Mouse (Mus musculus) megakaryocyte, embryonic 14.5 days (primary cell): ENCODE data around the gene Srgap2. TPM values are rescaled to one million over a fixed set of nuclear protein-coding genes. Genes with fewer than 3 reads are reported as not detected.

Experiments used
- H3K27me3 ChIP-seq: replicated peaks from 2 replicates; pipeline ENCODE3; 2012; ENCODE audit warnings: inconsistent platforms
- H3K36me3 ChIP-seq: replicated peaks from 2 replicates; pipeline ENCODE3; 2012; ENCODE audit warnings: low read length, inconsistent platforms, mixed read lengths
- H3K4me1 ChIP-seq: 2 replicates; pipeline ENCODE4 v1.6.1; 2012; ENCODE audit warnings: inconsistent platforms
- H3K4me3 ChIP-seq: replicated peaks from 2 replicates; pipeline ENCODE3; 2012; ENCODE audit warnings: moderate library complexity, mild to moderate bottlenecking, inconsistent platforms
- H3K9me3 ChIP-seq: 2 replicates; pipeline ENCODE4 v1.6.1; 2012; ENCODE audit warnings: inconsistent platforms
- FLI1 ChIP-seq: IDR thresholded peaks from 2 replicates; pipeline ENCODE4 v1.6.1; 2012; ENCODE audit warnings: low read length, inconsistent platforms, mixed read lengths
- GATA1 ChIP-seq: IDR thresholded peaks from 3 replicates; pipeline ENCODE4 v1.6.1; 2012; ENCODE audit warnings: mixed read lengths, low read length, inconsistent platforms, borderline replicate concordance
- polyA plus RNA-seq: library from polyadenylated mRNA; stranded (reverse); fragments of >175 nt; gene quantifications from 2 replicates; pipeline ENCODE4 v1.2.3, GENCODE M21; 2012; ENCODE audit warnings: low replicate concordance; ENCODE audit not compliant: insufficient read depth

The Srgap2 gene
- polyA plus RNA-seq, 1 experiment: 12.2 TPM

DNA sequence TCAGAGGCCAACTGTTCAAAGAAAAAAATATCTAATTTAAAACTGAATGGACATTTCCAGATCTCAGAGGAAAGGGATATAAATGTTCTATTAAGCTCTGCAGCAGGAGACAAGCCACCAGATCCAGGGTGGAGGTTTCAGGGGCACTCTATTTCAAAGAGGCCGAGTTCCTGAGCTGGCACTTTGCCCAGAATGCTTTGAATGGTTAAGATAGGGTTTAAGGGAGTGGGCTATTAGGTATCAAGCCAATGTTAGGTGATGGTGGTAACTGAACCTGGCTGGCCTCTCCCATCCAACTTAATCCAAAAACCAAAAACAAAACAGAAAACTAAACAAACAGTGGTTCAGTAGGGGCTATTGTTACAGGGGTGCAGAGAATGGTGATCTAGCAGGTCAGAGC is 146.9 kb downstream of the Srgap2 start:
- H3K4me1 ChIP-seq: peaks cover 72% of the 10 kb centered on the region
- H3K4me3 ChIP-seq: no peak overlapping the region
- TF ChIP-seq GATA1 (no peak), FLI1 (no peak)
- peaks cover 16% of the 10 kb centered on the region for H3K36me3 ChIP-seq
- H3K27me3 ChIP-seq: no peaks in the 10 kb centered on the region
- H3K9me3 ChIP-seq: no peaks in the 10 kb centered on the region

- H3K27me3 ChIP-seq: no peaks in the 10 kb centered on the region
- H3K4me3 ChIP-seq: peak overlapping the region; percentile 89
- peaks cover 60% of the 10 kb centered on the region for H3K4me1 ChIP-seq
- TF ChIP-seq FLI1 (no peak), GATA1 (no peak)
- H3K9me3 ChIP-seq: no peaks in the 10 kb centered on the region
- H3K36me3 ChIP-seq: peaks cover 16% of the 10 kb centered on the region
Measured at GRCm38 (mm10) chr1:131378914-131379474, 148.2 kb downstream of the Srgap2 start.

DNA sequence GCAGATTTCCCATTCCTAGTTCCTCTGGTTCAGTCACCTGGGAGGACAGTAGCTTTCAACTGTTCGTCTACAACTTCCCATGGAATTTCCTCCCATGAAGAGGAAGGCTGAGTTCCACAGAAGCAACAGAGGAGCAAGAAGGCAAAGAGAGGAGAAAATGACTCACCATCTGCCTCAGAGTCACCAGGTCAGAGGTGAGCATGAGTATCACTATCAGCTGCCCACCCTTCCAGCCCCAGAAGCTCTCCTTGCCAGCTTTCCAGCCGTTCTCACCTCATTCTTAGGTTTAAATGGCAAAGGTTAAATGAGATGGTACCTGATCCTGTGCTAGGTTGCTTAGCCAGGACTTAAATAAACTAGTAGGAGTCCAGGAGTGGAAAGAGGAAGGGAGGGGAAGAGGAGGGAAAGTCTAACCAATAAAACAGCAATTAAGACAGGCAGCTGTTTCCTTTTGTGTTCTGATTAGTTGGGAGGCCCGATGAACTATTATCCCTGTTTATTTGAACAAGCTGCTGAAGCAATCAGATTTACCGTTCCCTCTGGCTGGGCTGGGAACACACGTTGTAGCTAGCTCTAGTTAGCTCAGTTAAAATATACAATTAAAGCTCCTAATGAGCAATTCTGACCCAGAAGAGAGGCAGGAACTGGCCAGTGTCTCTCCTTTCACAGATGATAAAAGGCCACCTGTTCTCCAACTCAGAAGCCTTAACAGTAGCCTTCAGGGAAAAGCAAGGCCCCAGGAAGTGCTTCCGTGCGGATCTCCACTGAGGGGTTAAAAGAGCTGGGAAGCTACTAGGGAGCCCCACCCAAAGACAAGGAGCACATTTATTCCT is 148.9 kb downstream of the Srgap2 start:
- no peaks in the 10 kb centered on the region for H3K9me3 ChIP-seq
- TF ChIP-seq FLI1: no peak
- no peak for TF ChIP-seq GATA1
- no peaks in the 10 kb centered on the region for H3K27me3 ChIP-seq
- H3K36me3 ChIP-seq: peaks cover 16% of the 10 kb centered on the region
- H3K4me1 ChIP-seq: peaks cover 56% of the 10 kb centered on the region
- H3K4me3 ChIP-seq: peak overlapping the region; percentile 51

- Histone ChIP-seq H3K9me3 (no peaks in the 10 kb centered on the region), H3K36me3 (peaks cover 34% of the 10 kb centered on the region), H3K4me3 (no peak overlapping the region), H3K27me3 (no peaks in the 10 kb centered on the region), H3K4me1 (peaks cover 65% of the 10 kb centered on the region)
- TF ChIP-seq FLI1 (no peak), GATA1 (no peak)
Measured at GRCm38 (mm10) chr1:131365832-131366231, 161.3 kb downstream of the Srgap2 start.

GRCm38 (mm10) chr1:131364432-131364831 is 162.7 kb downstream of the Srgap2 start:
- H3K4me1 ChIP-seq: peaks cover 79% of the 10 kb centered on the region
- H3K4me3 ChIP-seq: no peak overlapping the region
- H3K36me3 ChIP-seq: peaks cover 42% of the 10 kb centered on the region
- no peaks in the 10 kb centered on the region for H3K9me3 ChIP-seq
- TF ChIP-seq FLI1 (no peak), GATA1 (no peak)
- no peaks in the 10 kb centered on the region for H3K27me3 ChIP-seq

DNA sequence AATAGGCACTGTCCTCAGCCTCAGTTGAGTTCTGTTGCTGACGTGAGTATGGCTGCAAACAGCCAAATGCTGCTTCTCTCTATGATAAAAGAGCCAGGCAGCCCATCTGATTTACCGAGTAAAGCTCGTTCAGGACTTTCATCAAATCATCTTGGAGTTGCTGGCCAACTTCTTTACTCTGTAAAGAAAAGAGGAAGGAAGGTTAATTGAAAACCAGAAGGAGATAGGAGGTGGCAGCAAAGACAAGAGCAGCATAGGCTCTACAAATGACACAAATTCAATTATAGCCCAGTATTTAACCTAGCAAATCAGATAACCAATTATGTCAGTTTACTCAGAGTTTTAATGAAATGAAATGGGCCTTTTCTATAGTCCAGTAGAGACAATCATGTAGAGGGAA is 163.3 kb downstream of the Srgap2 start:
- H3K27me3 ChIP-seq: no peaks in the 10 kb centered on the region
- H3K4me3 ChIP-seq: no peak overlapping the region
- TF ChIP-seq FLI1 (no peak), GATA1 (no peak)
- H3K36me3 ChIP-seq: peaks cover 44% of the 10 kb centered on the region
- H3K4me1 ChIP-seq: peaks cover 85% of the 10 kb centered on the region
- H3K9me3 ChIP-seq: no peaks in the 10 kb centered on the region

DNA sequence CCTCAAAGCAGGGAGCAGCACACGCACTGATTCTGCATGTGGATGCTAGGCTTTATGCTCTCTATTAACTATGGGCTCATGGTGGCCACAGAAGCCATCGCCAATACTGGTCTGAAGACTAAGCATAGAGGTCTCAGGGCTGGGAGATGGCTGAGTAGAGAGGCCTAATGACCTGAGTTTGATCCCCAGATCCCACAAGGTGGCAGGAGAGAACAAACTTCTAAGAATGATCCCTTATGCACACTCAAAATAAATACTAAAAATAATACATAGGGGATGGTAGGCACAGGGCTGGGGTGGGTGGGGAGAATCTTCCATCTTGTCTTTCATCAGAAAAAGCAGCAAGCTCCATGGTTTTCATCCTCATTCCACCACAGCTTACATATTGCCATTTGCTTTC is 165.1 kb downstream of the Srgap2 start:
- TF ChIP-seq FLI1 (no peak), GATA1 (no peak)
- peak overlapping the region; percentile 28 for H3K4me3 ChIP-seq
- no peaks in the 10 kb centered on the region for H3K27me3 ChIP-seq
- peaks cover 94% of the 10 kb centered on the region for H3K4me1 ChIP-seq
- H3K36me3 ChIP-seq: peaks cover 52% of the 10 kb centered on the region
- H3K9me3 ChIP-seq: no peaks in the 10 kb centered on the region

DNA sequence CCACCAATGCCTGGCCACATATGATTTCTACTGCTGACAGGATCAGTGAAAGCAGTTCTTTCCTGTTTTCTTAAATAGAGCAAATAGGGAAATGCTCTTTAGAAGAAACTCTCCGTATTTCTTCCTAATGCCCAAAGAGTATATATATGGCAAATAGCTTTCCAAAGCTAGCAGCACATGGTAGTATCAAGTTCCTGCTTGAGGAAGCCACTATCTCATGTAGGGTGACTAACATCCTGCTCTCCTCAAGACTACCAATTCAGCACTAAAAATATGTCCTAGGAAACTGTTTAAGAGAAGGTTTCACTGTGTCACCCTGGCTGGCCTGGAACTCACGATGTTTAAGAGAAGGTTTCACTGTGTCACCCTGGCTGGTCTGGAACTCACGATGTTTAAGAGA is 166.4 kb downstream of the Srgap2 start:
- H3K36me3 ChIP-seq: peaks cover 61% of the 10 kb centered on the region
- no peaks in the 10 kb centered on the region for H3K27me3 ChIP-seq
- no peak for TF ChIP-seq FLI1
- TF ChIP-seq GATA1: peak; percentile 27; the same call in 1 of the 3 replicates
- H3K4me1 ChIP-seq: peaks cover 91% of the 10 kb centered on the region
- H3K9me3 ChIP-seq: no peaks in the 10 kb centered on the region
- peak overlapping the region; percentile 64 for H3K4me3 ChIP-seq

- Histone ChIP-seq H3K27me3 (no peaks in the 10 kb centered on the region), H3K9me3 (no peaks in the 10 kb centered on the region), H3K4me3 (no peak overlapping the region), H3K4me1 (peaks cover 80% of the 10 kb centered on the region), H3K36me3 (peaks cover 71% of the 10 kb centered on the region)
- TF ChIP-seq FLI1 (no peak), GATA1 (no peak)
Measured at GRCm38 (mm10) chr1:131359609-131360008, 167.5 kb downstream of the Srgap2 start.

- Histone ChIP-seq H3K4me1 (peaks cover 66% of the 10 kb centered on the region), H3K9me3 (no peaks in the 10 kb centered on the region), H3K4me3 (no peak overlapping the region), H3K27me3 (no peaks in the 10 kb centered on the region), H3K36me3 (peaks cover 73% of the 10 kb centered on the region)
- TF ChIP-seq FLI1 (no peak), GATA1 (no peak)
Measured at GRCm38 (mm10) chr1:131357213-131357612, 169.9 kb downstream of the Srgap2 start.
